Mouse (Mus musculus) liver, postnatal 0 days (tissue): ENCODE measurements at regions not wholly inside any gene's neighbourhood (a gene's known extent, or its start where the extent isn't known, plus 50 kb on each side); places are given as distances from the start of the nearest gene placed in this dataset.

Experiments used
- ATAC-seq: fragments of 200-750 bp; cut with Nextera tagmentation; 2 replicates; pipeline ENCODE4 v1.8.0; 2017; ENCODE audit warnings: mild to moderate bottlenecking, moderate library complexity
- DNase-seq: peaks from one replicate; pipeline ENCODE4 v3.0.0-alpha.2; 2016
- H3K27ac ChIP-seq: fragments of 300-500 bp; sonication (generic); 2 replicates; pipeline ENCODE4 v1.5.1; 2014; ENCODE audit warnings: antibody characterized with exemption, moderate library complexity, mild to moderate bottlenecking, low read depth
- H3K27me3 ChIP-seq: fragments of 300-500 bp; sonication (generic); 2 replicates; pipeline ENCODE4 v1.6.1; 2014; ENCODE audit warnings: low read length, control low read depth, mixed read lengths; ENCODE audit not compliant: insufficient read depth
- H3K36me3 ChIP-seq: fragments of 300-500 bp; sonication (generic); replicated peaks from 2 replicates; pipeline ENCODE4 v1.6.1; 2014; ENCODE audit warnings: mild to moderate bottlenecking, control low read depth, low read length, moderate library complexity, mixed read lengths; ENCODE audit not compliant: insufficient read depth
- H3K4me1 ChIP-seq: fragments of 300-500 bp; sonication (generic); 2 replicates; pipeline ENCODE4 v1.6.1; 2014; ENCODE audit warnings: antibody characterized with exemption, mild to moderate bottlenecking, control low read depth; ENCODE audit not compliant: insufficient read depth
- H3K4me2 ChIP-seq: fragments of 300-500 bp; sonication (generic); 2 replicates; pipeline ENCODE4 v1.6.1; 2014; ENCODE audit warnings: low read depth, mild to moderate bottlenecking, low read length, moderate library complexity, mixed read lengths
- H3K4me3 ChIP-seq: fragments of 300-500 bp; sonication (generic); 2 replicates; pipeline ENCODE4 v1.5.1; 2014; ENCODE audit warnings: low read depth, low read length
- H3K9ac ChIP-seq: fragments of 300-500 bp; sonication (generic); replicated peaks from 2 replicates; pipeline ENCODE4 v1.6.1; 2014; ENCODE audit warnings: mild to moderate bottlenecking, moderate library complexity
- H3K9me3 ChIP-seq: fragments of 300-500 bp; sonication (generic); 2 replicates; pipeline ENCODE4 v1.6.1; 2016; ENCODE audit warnings: mild to moderate bottlenecking, control low read depth, low read length, mixed read lengths
- CTCF ChIP-seq: sonication (generic); IDR thresholded peaks from 2 replicates; pipeline ENCODE4 v1.5.1; 2016; ENCODE audit warnings: antibody characterized with exemption, low read depth
- EP300 ChIP-seq: IDR thresholded peaks from 2 replicates; pipeline ENCODE4 v1.6.1; 2016; ENCODE audit warnings: antibody characterized with exemption, low read depth, mild to moderate bottlenecking
- WGBS: fragments of 180-500 bp; shearing (Covaris S2); extraction: QIAGEN DNeasy Blood & Tissue Kit; methylation state at CpG from one replicate; pipeline ENCODE4 v1.1.7; 2014; ENCODE audit not compliant: insufficient replicate concordance; 5-methylcytosine and 5-hydroxymethylcytosine counted together

DNA sequence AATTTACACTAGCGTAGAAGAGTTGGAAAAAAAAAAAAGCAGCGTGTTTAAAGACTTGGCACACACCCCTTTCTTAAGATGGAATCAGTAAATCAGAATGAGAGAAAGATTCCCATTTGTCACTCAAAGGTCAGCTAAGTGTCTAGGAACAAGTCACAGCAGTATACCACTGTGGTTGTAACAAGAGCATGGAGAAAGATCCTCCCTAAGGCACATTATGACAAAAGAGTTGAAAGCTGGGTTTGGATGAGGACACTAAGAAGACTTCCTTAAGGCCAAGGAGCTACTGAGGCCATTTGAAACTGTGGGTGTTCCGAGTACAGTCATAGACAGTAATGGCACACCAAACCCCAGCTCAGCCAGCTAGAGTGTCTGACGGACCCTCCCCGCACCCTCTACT lies 167.2 kb downstream of the Btg1 start:
- TF ChIP-seq EP300 (no peak), CTCF (no peak)
- Histone ChIP-seq H3K36me3 (no peaks in the 10 kb centered on the region), H3K4me1 (no peaks in the 10 kb centered on the region), H3K4me3 (no peak overlapping the region), H3K9me3 (no peaks in the 10 kb centered on the region), H3K9ac (no peak overlapping the region), H3K4me2 (no peak overlapping the region), H3K27me3 (no peaks in the 10 kb centered on the region), H3K27ac (no peak overlapping the region)
- ATAC-seq, result no peak
- WGBS, result 84% methylated on average over 5 of the region's 5 CpGs
- DNase-seq, result no peak

DNA sequence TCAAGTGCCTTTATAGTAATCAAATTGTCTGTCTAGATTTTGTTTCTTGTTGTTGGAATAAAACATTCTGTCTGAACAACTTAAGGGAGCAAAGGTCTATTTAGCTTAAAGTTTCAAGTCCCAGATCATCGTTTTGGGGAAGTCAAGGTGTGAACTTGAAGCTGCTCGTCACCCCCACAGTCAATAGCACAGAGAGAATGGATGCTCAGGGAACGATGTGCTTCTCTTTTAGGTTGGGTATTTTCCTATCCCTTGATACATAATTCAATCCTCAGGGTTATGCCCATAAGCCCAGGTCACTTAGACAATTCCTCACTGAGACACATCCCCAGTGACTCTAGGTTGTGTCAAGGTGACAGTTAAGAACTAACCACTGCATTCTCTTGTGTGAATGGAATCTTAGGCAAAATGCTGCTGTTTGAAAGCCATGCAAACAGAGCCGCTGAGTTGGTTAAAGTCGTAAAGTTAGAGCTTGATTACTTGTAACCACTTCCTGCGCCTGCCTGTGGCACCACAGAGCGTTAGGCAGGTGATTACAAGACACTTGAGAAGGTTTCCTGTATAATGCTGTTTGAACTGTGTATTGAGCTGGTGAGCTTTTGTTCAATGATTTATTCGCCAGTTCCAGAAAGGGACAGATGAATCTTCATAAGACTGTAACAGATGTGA lies 170.2 kb downstream of the Btg1 start:
- Histone ChIP-seq H3K36me3 (no peaks in the 10 kb centered on the region), H3K4me1 (no peaks in the 10 kb centered on the region), H3K9me3 (no peaks in the 10 kb centered on the region), H3K27ac (no peak overlapping the region), H3K4me2 (no peak overlapping the region), H3K4me3 (no peak overlapping the region), H3K9ac (no peak overlapping the region), H3K27me3 (no peaks in the 10 kb centered on the region)
- DNase-seq (no peak), ATAC-seq (no peak)
- TF ChIP-seq EP300, result no peak
- TF ChIP-seq CTCF, result no peak
- 42% methylated on average over 8 of the region's 8 CpGs for WGBS

DNA sequence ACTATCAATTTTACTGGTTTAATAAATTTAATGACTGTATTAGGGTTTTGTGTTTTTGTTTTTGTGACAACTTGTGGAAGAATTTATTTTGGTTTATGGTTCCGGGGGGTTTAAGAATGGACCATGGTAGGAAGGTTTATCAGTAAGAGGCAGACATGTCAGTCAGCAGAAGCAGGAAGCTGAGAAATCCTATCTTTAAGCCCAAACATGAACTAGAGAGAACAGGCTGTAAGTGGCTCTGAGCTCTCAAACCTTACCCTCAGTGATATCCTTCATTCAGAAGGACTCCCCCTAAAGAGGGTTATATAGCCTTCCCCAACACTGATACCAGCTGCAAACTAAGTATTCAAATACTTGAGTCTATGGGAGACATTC lies 170.8 kb downstream of the Btg1 start:
- no peaks in the 10 kb centered on the region for H3K4me1 ChIP-seq
- H3K9me3 ChIP-seq, result no peaks in the 10 kb centered on the region
- WGBS, result 32% methylated on average over 1 of the region's 1 CpGs
- TF ChIP-seq CTCF, result no peak
- no peak for TF ChIP-seq EP300
- no peak overlapping the region for H3K4me3 ChIP-seq
- no peak overlapping the region for H3K27ac ChIP-seq
- H3K9ac ChIP-seq, result no peak overlapping the region
- no peak overlapping the region for H3K4me2 ChIP-seq
- ATAC-seq, result no peak
- H3K36me3 ChIP-seq, result no peaks in the 10 kb centered on the region
- DNase-seq, result no peak
- H3K27me3 ChIP-seq, result no peaks in the 10 kb centered on the region

DNA sequence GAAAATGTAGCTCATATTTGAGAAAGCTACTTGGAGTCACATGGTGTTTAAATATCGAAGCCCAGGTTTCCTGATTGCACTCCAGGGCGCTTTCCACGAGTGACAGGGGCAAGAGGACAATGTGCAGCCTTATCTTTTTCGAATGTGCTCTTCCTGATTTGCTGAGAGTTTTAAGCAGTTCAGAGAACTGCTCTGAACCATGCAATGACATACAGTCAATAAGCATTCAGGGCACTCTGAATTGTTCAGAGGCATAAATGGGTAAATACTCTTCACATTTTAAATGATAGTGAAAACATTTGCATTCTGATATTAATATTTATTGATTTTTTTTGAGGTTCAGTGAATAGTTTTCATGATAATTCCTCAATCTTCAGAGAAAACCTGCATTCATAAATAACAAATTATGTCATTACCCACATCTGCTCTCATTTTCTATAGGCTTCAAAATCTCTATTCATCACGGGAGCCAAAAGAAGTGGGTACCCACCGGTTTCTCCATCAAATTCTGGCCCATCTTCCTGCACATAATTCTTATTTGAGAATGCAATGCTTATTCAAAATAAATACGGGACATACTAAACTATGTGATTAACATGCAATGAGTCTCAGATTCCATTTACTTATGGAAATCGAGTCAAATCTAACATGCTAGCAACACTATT lies 171.7 kb downstream of the Btg1 start:
- no peaks in the 10 kb centered on the region for H3K9me3 ChIP-seq
- TF ChIP-seq EP300 (no peak), CTCF (no peak)

DNA sequence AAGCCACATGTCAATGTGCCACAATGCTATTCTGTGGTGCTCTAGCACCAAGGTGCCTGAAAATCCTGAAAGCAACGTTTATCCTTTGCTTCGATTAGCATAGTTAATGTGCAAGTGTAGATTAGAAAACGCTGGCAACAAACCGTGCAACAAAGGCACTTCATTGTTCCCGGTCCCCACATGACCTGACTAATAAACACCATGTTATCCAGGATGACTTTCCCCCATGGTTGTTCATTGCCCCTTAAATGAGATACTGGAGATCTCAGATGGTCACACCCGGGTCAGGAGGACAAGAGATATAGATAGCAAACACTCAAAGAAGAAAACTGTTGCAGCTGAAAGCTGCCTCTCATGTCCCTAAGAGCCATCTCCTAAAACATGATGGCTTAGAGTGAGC lies 180.3 kb downstream of the Btg1 start:
- WGBS, result 71% methylated on average over 6 of the region's 6 CpGs
- Histone ChIP-seq H3K27me3 (no peaks in the 10 kb centered on the region), H3K4me2 (no peak overlapping the region), H3K4me1 (no peaks in the 10 kb centered on the region), H3K9me3 (no peaks in the 10 kb centered on the region), H3K36me3 (no peaks in the 10 kb centered on the region), H3K4me3 (no peak overlapping the region), H3K27ac (no peak overlapping the region), H3K9ac (no peak overlapping the region)
- no peak for DNase-seq
- TF ChIP-seq CTCF (no peak), EP300 (no peak)
- ATAC-seq, result no peak

More for the DNA sequence above, 171.7 kb downstream of the Btg1 start:
- Histone ChIP-seq H3K4me2 (no peak overlapping the region), H3K27ac (no peak overlapping the region), H3K4me1 (no peaks in the 10 kb centered on the region), H3K9ac (no peak overlapping the region), H3K27me3 (no peaks in the 10 kb centered on the region), H3K4me3 (no peak overlapping the region), H3K36me3 (no peaks in the 10 kb centered on the region)
- 57% methylated on average over 8 of the region's 8 CpGs for WGBS
- ATAC-seq (no peak), DNase-seq (no peak)

DNA sequence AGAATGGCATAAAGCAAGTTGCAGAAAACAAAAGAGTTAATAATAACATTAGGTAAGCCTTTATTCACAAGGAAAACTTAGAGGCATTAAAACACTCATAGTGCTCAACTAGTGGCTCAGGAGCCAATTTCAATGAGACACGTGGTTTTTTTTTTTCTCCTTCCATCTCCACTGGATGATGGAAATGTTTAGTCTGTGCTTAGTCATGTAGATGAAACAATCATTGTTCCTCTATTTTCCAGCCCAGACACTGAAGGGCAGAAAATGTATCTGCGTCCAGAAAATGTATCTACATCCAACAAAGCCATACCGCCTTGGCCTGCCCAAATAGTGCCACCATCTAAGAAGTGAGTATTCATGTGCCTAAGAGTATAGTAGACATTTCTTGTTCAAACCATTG lies 184.0 kb downstream of the Btg1 start:
- TF ChIP-seq CTCF (no peak), EP300 (no peak)
- Histone ChIP-seq H3K4me2 (no peak overlapping the region), H3K36me3 (no peaks in the 10 kb centered on the region), H3K27ac (no peak overlapping the region), H3K4me1 (no peaks in the 10 kb centered on the region), H3K9me3 (no peaks in the 10 kb centered on the region), H3K9ac (no peak overlapping the region), H3K4me3 (no peak overlapping the region), H3K27me3 (no peaks in the 10 kb centered on the region)
- DNase-seq (no peak), ATAC-seq (no peak)
- WGBS, result 77% methylated on average over 3 of the region's 3 CpGs
